Mouse (Mus musculus) megakaryocyte progenitor cell, adult 5-6 weeks (primary cell): ENCODE data around the gene Cmpk1. TPM values are rescaled to one million over a fixed set of nuclear protein-coding genes. Genes with fewer than 3 reads are reported as not detected.

Source experiments
- ATAC-seq: replicated peaks from 2 replicates; pipeline ENCODE4 v1.8.0; 2016; ENCODE audit warnings: mild to moderate bottlenecking, moderate TSS enrichment, inconsistent platforms; ENCODE audit not compliant: poor library complexity
- total RNA-seq, 2 experiments: library from RNA; stranded (forward) in 1 of 2; stranded (reverse) in 1 of 2; fragments of 157-497, 149-512 nt in 1 of 2; fragments of 200-1000 nt in 1 of 2; gene quantifications; 2 replicates each; pipeline versions ENCODE4 v1.2.3 to v1.2.4; 2015 to 2017

The Cmpk1 gene
- total RNA-seq, 2 experiments from 2014 or later: 76.4 to 145 TPM

GRCm38 (mm10) chr4:114946416-114946815, 40.6 kb downstream of the Cmpk1 start:
- no peak for ATAC-seq

DNA sequence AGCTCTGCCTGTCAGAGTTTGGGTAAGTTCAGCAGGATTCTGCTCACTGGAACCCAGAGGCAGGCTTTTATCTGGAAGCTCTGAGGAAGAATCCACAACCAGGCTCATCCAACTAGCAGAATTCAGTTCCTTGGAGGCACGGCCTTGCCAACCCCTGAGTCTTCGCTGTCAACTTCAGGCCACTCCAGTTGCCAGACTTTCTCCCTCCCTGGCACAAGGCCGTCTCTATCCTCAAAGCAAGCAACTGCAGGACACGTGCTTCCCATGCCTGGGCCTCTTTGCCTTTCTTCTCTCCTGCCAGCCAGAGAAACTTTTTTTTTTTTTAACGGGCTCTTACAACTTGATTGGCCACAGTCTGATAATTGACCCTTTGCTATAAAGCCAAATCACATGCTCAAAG, 42.0 kb downstream of the Cmpk1 start:
- ATAC-seq: no peak

DNA sequence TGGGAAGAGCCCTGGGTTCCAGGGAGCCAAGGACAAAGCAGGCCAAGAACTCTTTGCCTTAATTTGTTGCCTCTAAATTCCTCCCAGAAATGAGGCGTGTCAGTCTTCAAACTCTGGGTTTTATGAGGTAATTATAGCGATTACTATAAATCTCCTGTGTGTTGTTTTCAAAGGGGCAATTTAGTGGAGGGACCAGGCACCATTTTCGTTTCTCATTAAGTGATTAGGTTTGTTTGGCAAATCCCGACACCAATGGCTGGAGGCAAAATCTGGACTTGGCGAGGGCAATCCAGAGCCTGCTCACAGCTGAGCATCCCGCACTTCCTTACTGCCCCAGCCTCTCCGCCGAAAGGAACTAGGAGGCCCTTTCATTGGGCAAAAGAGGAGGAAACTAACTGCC, 44.5 kb downstream of the Cmpk1 start:
- ATAC-seq: no peak

- ATAC-seq: peak; percentile 47
Observed at GRCm38 (mm10) chr4:114942112-114942511, 44.9 kb downstream of the Cmpk1 start.

- ATAC-seq: no peak
Observed at GRCm38 (mm10) chr4:114941311-114941710, 45.7 kb downstream of the Cmpk1 start.

- no peak for ATAC-seq
Observed at GRCm38 (mm10) chr4:114938248-114938647, 48.8 kb downstream of the Cmpk1 start.

DNA sequence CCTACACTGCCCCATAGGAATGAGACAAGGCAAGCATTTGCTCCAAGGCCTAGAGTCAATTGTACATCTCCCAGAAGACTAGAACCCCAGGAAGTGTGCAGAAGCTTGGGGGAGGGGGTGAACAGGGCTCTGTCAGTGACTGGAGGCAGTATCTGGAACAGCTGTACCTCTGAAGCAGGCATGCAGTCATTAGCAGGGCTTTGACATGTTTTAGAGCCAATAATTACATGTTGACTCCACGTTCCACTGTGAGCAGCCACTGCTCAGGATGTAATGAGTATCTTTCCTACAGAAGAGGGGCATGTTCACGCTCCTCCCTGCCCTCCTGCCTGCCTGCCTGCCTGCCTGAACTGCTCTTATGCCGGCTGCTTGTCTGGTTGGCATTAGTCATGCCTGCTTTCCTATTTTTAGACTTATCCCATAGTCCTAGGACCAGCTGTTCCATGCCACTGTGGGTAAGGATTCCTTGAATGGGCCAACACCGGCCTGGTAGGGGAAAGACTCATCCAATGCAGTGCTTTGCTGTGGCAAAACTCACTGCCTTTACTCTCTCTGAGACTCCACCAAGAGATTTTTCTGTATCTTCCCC, 49.5 kb downstream of the Cmpk1 start:
- ATAC-seq: no peak

DNA sequence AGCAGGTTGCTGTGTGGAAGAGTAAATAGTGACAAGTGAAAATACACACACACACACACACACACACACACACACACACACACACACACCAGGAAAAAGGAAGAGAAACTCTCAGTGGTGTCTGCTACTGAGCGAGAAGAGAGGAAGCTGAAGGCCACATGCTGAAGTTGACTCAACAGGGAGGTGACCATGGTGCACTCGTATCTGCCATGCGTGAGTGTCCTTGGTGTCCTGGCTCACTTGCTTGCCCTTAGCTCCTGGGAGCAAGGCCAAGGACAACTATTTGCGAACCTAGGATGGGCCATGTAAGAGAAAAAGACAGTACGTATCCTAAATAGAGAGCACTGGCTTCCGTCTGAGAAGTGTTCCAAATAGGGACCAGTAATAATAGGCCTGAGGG, 52.9 kb downstream of the Cmpk1 start:
- peak; percentile 94 for ATAC-seq

DNA sequence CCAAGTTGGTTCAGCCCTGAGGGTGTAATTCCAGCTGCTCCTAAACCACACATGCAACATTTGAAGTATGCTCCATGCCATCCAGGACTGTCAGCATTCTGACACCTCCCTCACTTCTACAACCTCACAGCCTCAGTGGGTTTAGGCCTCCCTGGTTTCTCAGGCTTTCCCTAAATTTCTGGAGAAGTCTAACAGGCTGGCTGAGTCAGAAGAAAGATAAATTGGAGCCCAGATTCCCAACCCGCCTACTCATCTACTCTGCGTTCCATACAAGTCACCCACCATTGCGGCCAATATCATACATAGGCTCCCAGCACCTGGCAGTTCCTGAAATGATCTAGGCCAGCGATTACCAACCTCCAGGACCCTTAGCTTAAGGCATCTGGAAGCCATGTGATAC, 54.3 kb downstream of the Cmpk1 start:
- ATAC-seq: no peak

DNA sequence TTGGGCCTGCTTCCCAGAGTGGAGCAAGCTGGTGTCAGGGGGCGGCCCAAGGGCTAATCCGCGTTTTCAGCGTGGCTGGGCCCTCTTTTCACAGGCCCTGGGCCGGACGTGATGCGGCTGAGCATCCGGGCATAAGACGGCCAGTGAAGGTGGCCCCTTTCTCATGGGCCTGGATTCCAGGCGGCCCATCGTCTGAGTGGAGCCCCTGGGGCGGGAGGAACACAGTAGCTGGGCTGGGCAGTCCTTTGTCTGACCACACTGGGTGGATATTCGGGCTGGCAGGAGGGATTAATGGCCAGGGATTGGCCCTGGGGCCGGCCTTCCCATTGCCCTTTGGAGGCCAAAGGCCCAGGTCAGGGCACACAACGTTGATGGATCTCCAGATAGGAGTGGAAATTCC, 57.9 kb downstream of the Cmpk1 start:
- no peak for ATAC-seq

GRCm38 (mm10) chr4:114925917-114926312, 61.1 kb downstream of the Cmpk1 start, which contains the start of gene Foxe3:
Foxe3 (minus strand) TSS chr4:114926013.
- no peak for ATAC-seq

GRCm38 (mm10) chr4:114924971-114925916, 61.8 kb downstream of the Cmpk1 start:
- peak; percentile 36 for ATAC-seq

GRCm38 (mm10) chr4:114917091-114917490, 70.0 kb downstream of the Cmpk1 start:
- peak; percentile 83 for ATAC-seq

DNA sequence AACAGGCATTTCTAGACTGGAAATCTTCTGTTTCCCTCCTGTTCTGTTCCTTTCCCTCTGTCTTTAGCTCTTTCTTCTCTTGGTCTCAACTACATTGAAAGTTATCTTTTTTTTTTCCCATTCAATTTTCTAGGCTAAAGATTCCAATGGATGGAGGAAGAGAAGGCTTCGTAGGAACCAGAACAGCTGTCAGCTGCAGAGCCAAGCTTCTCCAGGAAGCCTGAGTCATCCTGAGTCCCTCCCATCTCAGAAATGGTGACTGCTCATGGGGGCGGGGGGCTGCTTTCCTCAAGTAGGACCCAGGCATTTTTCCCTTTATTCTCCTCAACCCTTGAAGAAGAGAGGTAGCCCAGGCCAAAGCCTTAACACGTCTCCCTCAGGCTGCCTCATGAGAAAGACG, 71.0 kb downstream of the Cmpk1 start:
- ATAC-seq: no peak

DNA sequence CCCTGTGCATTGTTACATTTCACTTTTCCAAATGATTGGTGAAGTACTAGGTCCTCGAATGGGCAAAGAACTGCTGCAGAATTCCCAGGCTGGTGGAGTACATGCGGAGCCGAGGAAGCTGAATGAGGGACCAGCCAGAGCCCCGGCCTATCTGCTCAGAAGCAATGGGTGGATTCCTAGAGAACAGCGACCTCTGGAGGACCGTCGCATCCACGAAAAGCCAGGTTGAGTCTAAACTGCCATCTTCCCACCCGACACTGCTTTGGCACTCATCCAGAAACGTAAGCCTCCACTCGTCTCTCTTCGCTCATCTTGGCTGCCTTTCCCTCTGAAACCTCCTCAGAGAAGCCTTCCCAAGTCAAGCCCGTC, 73.5 kb downstream of the Cmpk1 start:
- ATAC-seq: peak; percentile 27

- no peak for ATAC-seq
Observed at GRCm38 (mm10) chr4:114912705-114913593, 74.1 kb downstream of the Cmpk1 start.

GRCm38 (mm10) chr4:114909602-114910484, 77.2 kb downstream of the Cmpk1 start:
- peak; percentile 53 for ATAC-seq
